Mouse (Mus musculus): Measurements from ENCODE around the gene Smtnl2. TPM values are rescaled to one million over a fixed set of nuclear protein-coding genes. Genes with fewer than 3 reads are reported as not detected.
A peak's percentile ranks its signal among the peaks of the same experiment; 100 is the strongest.

The Smtnl2 gene
- 23.6 and 26.7 TPM in 2 replicates for total RNA-seq (2012; rRNA removed)

- H3K4me3 ChIP-seq (ENCODE audit: insufficient read depth in 1 of 2, low read depth in 1 of 2, low read length in 2 of 2, poor library complexity in 1 of 2, severe bottlenecking in 1 of 2) = peak within 1 kb of the TSS; percentile 98
- H3K4me1 ChIP-seq (ENCODE audit: control insufficient read depth in 2 of 2, insufficient read depth in 2 of 2, low read length in 2 of 2, poor library complexity in 1 of 2) = peaks cover 8 to 26% of the 10 kb centered on the region in 2 experiments
- DNase-seq (ENCODE audit: low read depth, low spot score) = peak; percentile 89
- TF ChIP-seq ZC3H11A (IDR thresholded peaks at IDR 0.05; ENCODE audit: borderline replicate concordance, low read depth, low read length) (no peak), MAFK (IDR thresholded peaks at IDR 0.05; ENCODE audit: insufficient read depth, low read depth, low read length) (no peak), HCFC1 (IDR thresholded peaks at IDR 0.05; ENCODE audit: borderline replicate concordance, insufficient read depth, low read length) (no peak), ZNF384 (IDR thresholded peaks at IDR 0.05; ENCODE audit: low read depth, low read length) (no peak), CHD2 (IDR thresholded peaks at IDR 0.05; ENCODE audit: low read depth, low read length) (no peak)
- in situ Hi-C loops (cut with MboI; ENCODE audit: low sequenced_read_pairs in 2 of 2, unreplicated experiment in 2 of 2) = no loop called here
- peak within 1 kb of the TSS; percentile 85 for H3K9ac ChIP-seq (ENCODE audit: insufficient read depth, low read depth, low read length, poor library complexity, severe bottlenecking)
- no peaks in the 10 kb centered on the region for H3K9me3 ChIP-seq (ENCODE audit: control insufficient read depth, insufficient read depth, low read depth, low read length)
- H3K27ac ChIP-seq (ENCODE audit: insufficient read depth, low read depth, low read length, poor library complexity, severe bottlenecking) = peak within 1 kb of the TSS; percentile 9; the same call in 1 of the 2 replicates
- H3K36me3 ChIP-seq (ENCODE audit: control insufficient read depth, insufficient read depth, low read length, poor library complexity, severe bottlenecking) = no peaks in the 10 kb centered on the region
Measured at GRCm38 (mm10) chr11:72411093-72411921, at the start of gene Smtnl2. Smtnl2 (minus strand) TSS chr11:72411713.

- Histone ChIP-seq H3K4me3 (ENCODE audit: insufficient read depth in 1 of 2, low read depth in 1 of 2, low read length in 2 of 2, poor library complexity in 1 of 2, severe bottlenecking in 1 of 2) (no peak overlapping the region), H3K9ac (ENCODE audit: insufficient read depth, low read depth, low read length, poor library complexity, severe bottlenecking) (no peak overlapping the region), H3K9me3 (ENCODE audit: control insufficient read depth, insufficient read depth, low read depth, low read length) (no peaks in the 10 kb centered on the region), H3K4me1 (ENCODE audit: control insufficient read depth in 2 of 2, insufficient read depth in 2 of 2, low read length in 2 of 2, poor library complexity in 1 of 2) (peaks cover 2 to 12% of the 10 kb centered on the region in 2 experiments; a peak in 2 of 4 replicates), H3K36me3 (ENCODE audit: control insufficient read depth, insufficient read depth, low read length, poor library complexity, severe bottlenecking) (no peaks in the 10 kb centered on the region; the same call in 1 of the 2 replicates), H3K27ac (ENCODE audit: insufficient read depth, low read depth, low read length, poor library complexity, severe bottlenecking) (no peak overlapping the region)
- TF ChIP-seq MAFK (IDR thresholded peaks at IDR 0.05; ENCODE audit: insufficient read depth, low read depth, low read length) (no peak), CHD2 (IDR thresholded peaks at IDR 0.05; ENCODE audit: low read depth, low read length) (no peak), ZNF384 (IDR thresholded peaks at IDR 0.05; ENCODE audit: low read depth, low read length) (no peak), HCFC1 (IDR thresholded peaks at IDR 0.05; ENCODE audit: borderline replicate concordance, insufficient read depth, low read length) (no peak), ZC3H11A (IDR thresholded peaks at IDR 0.05; ENCODE audit: borderline replicate concordance, low read depth, low read length) (no peak)
- no peak for DNase-seq (ENCODE audit: low read depth, low spot score)
- in situ Hi-C loops (cut with MboI; ENCODE audit: low sequenced_read_pairs in 2 of 2, unreplicated experiment in 2 of 2) = no loop called here
Measured at GRCm38 (mm10) chr11:72458502-72458901, 47.0 kb upstream of the Smtnl2 start.

GRCm38 (mm10) chr11:72457995-72458496, 46.5 kb upstream of the Smtnl2 start:
- Histone ChIP-seq H3K36me3 (ENCODE audit: control insufficient read depth, insufficient read depth, low read length, poor library complexity, severe bottlenecking) (no peaks in the 10 kb centered on the region; the same call in 1 of the 2 replicates), H3K9me3 (ENCODE audit: control insufficient read depth, insufficient read depth, low read depth, low read length) (no peaks in the 10 kb centered on the region), H3K4me3 (ENCODE audit: insufficient read depth in 1 of 2, low read depth in 1 of 2, low read length in 2 of 2, poor library complexity in 1 of 2, severe bottlenecking in 1 of 2) (no peak overlapping the region), H3K27ac (ENCODE audit: insufficient read depth, low read depth, low read length, poor library complexity, severe bottlenecking) (no peak overlapping the region), H3K9ac (ENCODE audit: insufficient read depth, low read depth, low read length, poor library complexity, severe bottlenecking) (no peak overlapping the region), H3K4me1 (ENCODE audit: control insufficient read depth in 2 of 2, insufficient read depth in 2 of 2, low read length in 2 of 2, poor library complexity in 1 of 2) (peaks cover 2 to 16% of the 10 kb centered on the region in 2 experiments; a peak in 2 of 4 replicates)
- TF ChIP-seq ZNF384 (IDR thresholded peaks at IDR 0.05; ENCODE audit: low read depth, low read length) (no peak), CHD2 (IDR thresholded peaks at IDR 0.05; ENCODE audit: low read depth, low read length) (no peak), HCFC1 (IDR thresholded peaks at IDR 0.05; ENCODE audit: borderline replicate concordance, insufficient read depth, low read length) (no peak), ZC3H11A (IDR thresholded peaks at IDR 0.05; ENCODE audit: borderline replicate concordance, low read depth, low read length) (no peak), MAFK (IDR thresholded peaks at IDR 0.05; ENCODE audit: insufficient read depth, low read depth, low read length) (no peak)
- in situ Hi-C loops (cut with MboI; ENCODE audit: low sequenced_read_pairs in 2 of 2, unreplicated experiment in 2 of 2) = no loop called here
- DNase-seq (ENCODE audit: low read depth, low spot score) = no peak

- Histone ChIP-seq H3K4me1 (ENCODE audit: control insufficient read depth in 2 of 2, insufficient read depth in 2 of 2, low read length in 2 of 2, poor library complexity in 1 of 2) (peaks cover 2 to 20% of the 10 kb centered on the region in 2 experiments; a peak in 2 of 4 replicates), H3K9ac (ENCODE audit: insufficient read depth, low read depth, low read length, poor library complexity, severe bottlenecking) (no peak overlapping the region), H3K4me3 (ENCODE audit: insufficient read depth in 1 of 2, low read depth in 1 of 2, low read length in 2 of 2, poor library complexity in 1 of 2, severe bottlenecking in 1 of 2) (peak overlapping the region in 1 of 2 experiments; percentile 6; a peak in 1 of 4 replicates), H3K9me3 (ENCODE audit: control insufficient read depth, insufficient read depth, low read depth, low read length) (no peaks in the 10 kb centered on the region), H3K36me3 (ENCODE audit: control insufficient read depth, insufficient read depth, low read length, poor library complexity, severe bottlenecking) (peaks cover 18% of the 10 kb centered on the region), H3K27ac (ENCODE audit: insufficient read depth, low read depth, low read length, poor library complexity, severe bottlenecking) (no peak overlapping the region)
- no peak for DNase-seq (ENCODE audit: low read depth, low spot score)
- TF ChIP-seq ZC3H11A (IDR thresholded peaks at IDR 0.05; ENCODE audit: borderline replicate concordance, low read depth, low read length) = no peak
- no peak for TF ChIP-seq ZNF384 (IDR thresholded peaks at IDR 0.05; ENCODE audit: low read depth, low read length)
- TF ChIP-seq HCFC1 (IDR thresholded peaks at IDR 0.05; ENCODE audit: borderline replicate concordance, insufficient read depth, low read length) = no peak
- no peak for TF ChIP-seq MAFK (IDR thresholded peaks at IDR 0.05; ENCODE audit: insufficient read depth, low read depth, low read length)
- TF ChIP-seq CHD2 (IDR thresholded peaks at IDR 0.05; ENCODE audit: low read depth, low read length) = no peak
- in situ Hi-C loops (cut with MboI; ENCODE audit: low sequenced_read_pairs in 2 of 2, unreplicated experiment in 2 of 2) = no loop called here
Measured at GRCm38 (mm10) chr11:72455694-72456093, 44.2 kb upstream of the Smtnl2 start.

Measured in ES-E14 (cell line).